Mouse (Mus musculus): ENCODE results near the gene Usp6nl. TPM values are rescaled to one million over a fixed set of nuclear protein-coding genes. Genes with fewer than 3 reads are reported as not detected.

The Usp6nl gene
- total RNA-seq, 1 experiment, result 9.1 TPM

DNA sequence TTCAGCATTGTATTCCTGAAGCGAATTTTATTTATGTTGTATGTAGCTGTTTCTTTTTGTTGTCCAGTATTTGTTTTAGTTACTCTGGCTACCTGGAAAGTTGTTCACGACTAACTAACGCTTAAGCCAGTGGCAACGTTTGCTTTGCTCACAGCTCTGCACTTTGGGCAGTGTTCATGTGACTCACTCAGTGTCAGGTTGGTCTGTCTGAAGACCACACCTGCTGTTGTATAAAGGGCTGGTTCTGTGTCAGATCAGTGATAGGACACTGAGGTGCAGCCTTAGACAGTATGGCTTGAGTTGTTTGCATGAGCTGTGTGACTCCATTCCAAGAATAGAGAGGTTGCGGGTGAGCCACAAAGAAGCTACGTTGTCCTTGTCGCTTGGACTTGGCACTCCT is 6.5 kb downstream of the Usp6nl start:
- in situ Hi-C loops (cut with MboI; ENCODE audit: low sequenced_read_pairs in 2 of 2, unreplicated experiment in 2 of 2), result no loop called here
- no peak overlapping the region for H3K4me3 ChIP-seq (ENCODE audit: insufficient read depth in 1 of 2, low read depth in 1 of 2, low read length in 2 of 2, poor library complexity in 1 of 2, severe bottlenecking in 1 of 2)
- no peak for DNase-seq (ENCODE audit: low read depth, low spot score)
- H3K9me3 ChIP-seq (ENCODE audit: control insufficient read depth, insufficient read depth, low read depth, low read length), result no peaks in the 10 kb centered on the region
- no peak overlapping the region for H3K27ac ChIP-seq (ENCODE audit: insufficient read depth, low read depth, low read length, poor library complexity, severe bottlenecking)
- peaks cover 0 to 6% of the 10 kb centered on the region in 2 experiments; a peak in 2 of 4 replicates for H3K4me1 ChIP-seq (ENCODE audit: control insufficient read depth in 2 of 2, insufficient read depth in 2 of 2, low read length in 2 of 2, poor library complexity in 1 of 2)
- H3K9ac ChIP-seq (ENCODE audit: insufficient read depth, low read depth, low read length, poor library complexity, severe bottlenecking), result no peak overlapping the region
- no peak for TF ChIP-seq ZNF384 (IDR thresholded peaks at IDR 0.05; ENCODE audit: low read depth, low read length)
- no peak for TF ChIP-seq CHD2 (IDR thresholded peaks at IDR 0.05; ENCODE audit: low read depth, low read length)
- no peak for TF ChIP-seq ZC3H11A (IDR thresholded peaks at IDR 0.05; ENCODE audit: borderline replicate concordance, low read depth, low read length)
- TF ChIP-seq HCFC1 (IDR thresholded peaks at IDR 0.05; ENCODE audit: borderline replicate concordance, insufficient read depth, low read length), result no peak
- TF ChIP-seq MAFK (IDR thresholded peaks at IDR 0.05; ENCODE audit: insufficient read depth, low read depth, low read length), result no peak
- no peaks in the 10 kb centered on the region for H3K36me3 ChIP-seq (ENCODE audit: control insufficient read depth, insufficient read depth, low read length, poor library complexity, severe bottlenecking)

DNA sequence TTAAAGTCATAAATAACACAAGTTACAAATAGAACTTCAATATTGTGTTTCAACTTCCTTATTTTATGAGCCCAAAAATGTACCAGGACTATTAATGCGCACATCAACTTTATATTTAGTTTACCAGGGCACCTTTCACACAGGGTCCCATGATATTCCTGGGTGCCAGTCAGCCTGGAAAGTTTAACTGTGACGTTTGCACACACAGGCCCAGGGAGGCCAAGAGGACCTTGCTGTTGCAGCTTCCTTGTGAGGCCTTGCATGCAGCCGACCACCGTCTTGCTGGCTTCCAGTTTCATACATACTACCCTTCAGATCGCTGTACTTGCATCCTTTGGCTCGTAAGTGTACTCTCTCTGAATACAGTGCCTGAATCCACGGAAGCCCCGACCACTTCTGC is 8.3 kb downstream of the Usp6nl start:
- no peak for DNase-seq (ENCODE audit: low read depth, low spot score)
- no peak for TF ChIP-seq CHD2 (IDR thresholded peaks at IDR 0.05; ENCODE audit: low read depth, low read length)
- no peak for TF ChIP-seq MAFK (IDR thresholded peaks at IDR 0.05; ENCODE audit: insufficient read depth, low read depth, low read length)
- TF ChIP-seq ZNF384 (IDR thresholded peaks at IDR 0.05; ENCODE audit: low read depth, low read length), result no peak
- no peak for TF ChIP-seq HCFC1 (IDR thresholded peaks at IDR 0.05; ENCODE audit: borderline replicate concordance, insufficient read depth, low read length)
- no peak for TF ChIP-seq ZC3H11A (IDR thresholded peaks at IDR 0.05; ENCODE audit: borderline replicate concordance, low read depth, low read length)
- H3K4me1 ChIP-seq (ENCODE audit: control insufficient read depth in 2 of 2, insufficient read depth in 2 of 2, low read length in 2 of 2, poor library complexity in 1 of 2), result peaks cover 0 to 3% of the 10 kb centered on the region in 2 experiments; a peak in 1 of 4 replicates
- no peaks in the 10 kb centered on the region for H3K9me3 ChIP-seq (ENCODE audit: control insufficient read depth, insufficient read depth, low read depth, low read length)
- H3K9ac ChIP-seq (ENCODE audit: insufficient read depth, low read depth, low read length, poor library complexity, severe bottlenecking), result no peak overlapping the region
- in situ Hi-C loops (cut with MboI; ENCODE audit: low sequenced_read_pairs in 2 of 2, unreplicated experiment in 2 of 2), result no loop called here
- no peak overlapping the region for H3K4me3 ChIP-seq (ENCODE audit: insufficient read depth in 1 of 2, low read depth in 1 of 2, low read length in 2 of 2, poor library complexity in 1 of 2, severe bottlenecking in 1 of 2)
- no peak overlapping the region for H3K27ac ChIP-seq (ENCODE audit: insufficient read depth, low read depth, low read length, poor library complexity, severe bottlenecking)
- no peaks in the 10 kb centered on the region for H3K36me3 ChIP-seq (ENCODE audit: control insufficient read depth, insufficient read depth, low read length, poor library complexity, severe bottlenecking)

DNA sequence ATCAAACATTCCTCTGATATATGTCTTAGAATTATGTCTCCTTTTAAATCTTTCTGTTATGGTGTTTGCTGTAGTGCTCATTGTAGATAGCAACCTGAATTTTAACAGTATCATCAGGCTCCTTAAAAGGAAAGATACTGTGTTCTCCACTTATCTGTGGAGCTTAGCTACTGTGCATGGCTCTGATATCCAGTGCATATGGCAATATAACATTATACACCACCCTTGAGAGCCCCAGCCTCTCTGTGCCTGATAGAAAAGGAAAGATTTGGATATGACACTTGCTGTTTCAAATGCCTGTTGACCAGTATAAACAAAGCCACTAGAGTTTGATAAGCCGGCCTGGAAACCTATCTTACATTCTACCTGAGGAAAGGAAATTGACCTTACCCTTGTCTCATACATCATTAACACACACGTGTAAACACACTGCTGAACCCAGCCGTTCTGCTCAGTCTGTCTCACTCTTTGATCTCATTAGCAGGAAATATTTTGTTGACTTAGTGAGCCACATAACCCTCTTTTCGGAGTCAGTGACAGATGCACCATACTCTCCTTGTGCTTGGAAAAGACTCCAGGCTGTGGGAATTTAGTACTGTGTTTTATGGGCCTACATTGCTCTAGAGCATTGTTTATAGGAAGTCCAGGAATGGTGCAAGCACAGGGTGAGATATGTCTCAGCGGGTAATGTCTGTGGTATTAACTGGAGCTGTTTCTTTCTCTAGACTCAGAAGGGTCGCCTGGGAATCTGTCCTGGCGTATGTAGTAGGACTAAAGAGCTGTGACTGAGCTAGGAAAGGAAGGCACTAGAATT is 9.1 kb downstream of the Usp6nl start:
- in situ Hi-C loops (cut with MboI; ENCODE audit: low sequenced_read_pairs in 2 of 2, unreplicated experiment in 2 of 2), result no loop called here
- no peaks in the 10 kb centered on the region for H3K36me3 ChIP-seq (ENCODE audit: control insufficient read depth, insufficient read depth, low read length, poor library complexity, severe bottlenecking)
- H3K9me3 ChIP-seq (ENCODE audit: control insufficient read depth, insufficient read depth, low read depth, low read length), result no peaks in the 10 kb centered on the region
- DNase-seq (ENCODE audit: low read depth, low spot score), result no peak
- H3K4me3 ChIP-seq (ENCODE audit: insufficient read depth in 1 of 2, low read depth in 1 of 2, low read length in 2 of 2, poor library complexity in 1 of 2, severe bottlenecking in 1 of 2), result no peak overlapping the region
- no peak overlapping the region for H3K9ac ChIP-seq (ENCODE audit: insufficient read depth, low read depth, low read length, poor library complexity, severe bottlenecking)
- no peak for TF ChIP-seq MAFK (IDR thresholded peaks at IDR 0.05; ENCODE audit: insufficient read depth, low read depth, low read length)
- TF ChIP-seq HCFC1 (IDR thresholded peaks at IDR 0.05; ENCODE audit: borderline replicate concordance, insufficient read depth, low read length), result no peak
- TF ChIP-seq ZNF384 (IDR thresholded peaks at IDR 0.05; ENCODE audit: low read depth, low read length), result no peak
- TF ChIP-seq ZC3H11A (IDR thresholded peaks at IDR 0.05; ENCODE audit: borderline replicate concordance, low read depth, low read length), result no peak
- no peak for TF ChIP-seq CHD2 (IDR thresholded peaks at IDR 0.05; ENCODE audit: low read depth, low read length)
- H3K27ac ChIP-seq (ENCODE audit: insufficient read depth, low read depth, low read length, poor library complexity, severe bottlenecking), result no peak overlapping the region
- H3K4me1 ChIP-seq (ENCODE audit: control insufficient read depth in 2 of 2, insufficient read depth in 2 of 2, low read length in 2 of 2, poor library complexity in 1 of 2), result peaks cover 0 to 3% of the 10 kb centered on the region in 2 experiments; a peak in 1 of 4 replicates

DNA sequence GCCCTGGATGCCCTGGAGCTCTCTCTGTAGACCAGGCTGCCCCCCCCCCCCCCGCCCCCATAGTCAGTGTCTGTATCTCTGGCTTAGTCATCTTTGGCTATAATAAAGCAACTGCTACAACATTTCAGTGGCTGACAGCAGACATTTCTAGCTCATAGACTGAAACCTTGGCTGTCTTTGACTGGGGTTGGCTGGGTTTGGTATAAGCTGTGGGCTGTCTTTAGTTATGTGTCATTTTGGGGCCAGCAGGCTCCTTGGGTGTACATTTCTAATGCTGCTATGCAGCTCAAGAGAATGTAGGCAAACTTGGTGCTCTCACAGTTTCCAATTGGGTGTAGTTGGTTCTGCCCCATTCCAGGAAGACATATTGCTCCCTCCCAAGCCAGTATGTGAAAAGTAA is 11.1 kb downstream of the Usp6nl start:
- H3K36me3 ChIP-seq (ENCODE audit: control insufficient read depth, insufficient read depth, low read length, poor library complexity, severe bottlenecking), result peaks cover 2% of the 10 kb centered on the region; the same call in 1 of the 2 replicates
- H3K9ac ChIP-seq (ENCODE audit: insufficient read depth, low read depth, low read length, poor library complexity, severe bottlenecking), result no peak overlapping the region
- no peak for DNase-seq (ENCODE audit: low read depth, low spot score)
- no peak overlapping the region for H3K4me3 ChIP-seq (ENCODE audit: insufficient read depth in 1 of 2, low read depth in 1 of 2, low read length in 2 of 2, poor library complexity in 1 of 2, severe bottlenecking in 1 of 2)
- no peak overlapping the region for H3K27ac ChIP-seq (ENCODE audit: insufficient read depth, low read depth, low read length, poor library complexity, severe bottlenecking)
- no peaks in the 10 kb centered on the region for H3K9me3 ChIP-seq (ENCODE audit: control insufficient read depth, insufficient read depth, low read depth, low read length)
- no peak for TF ChIP-seq CHD2 (IDR thresholded peaks at IDR 0.05; ENCODE audit: low read depth, low read length)
- TF ChIP-seq ZC3H11A (IDR thresholded peaks at IDR 0.05; ENCODE audit: borderline replicate concordance, low read depth, low read length), result no peak
- TF ChIP-seq HCFC1 (IDR thresholded peaks at IDR 0.05; ENCODE audit: borderline replicate concordance, insufficient read depth, low read length), result no peak
- TF ChIP-seq MAFK (IDR thresholded peaks at IDR 0.05; ENCODE audit: insufficient read depth, low read depth, low read length), result no peak
- TF ChIP-seq ZNF384 (IDR thresholded peaks at IDR 0.05; ENCODE audit: low read depth, low read length), result no peak
- peaks cover 0 to 5% of the 10 kb centered on the region in 2 experiments; a peak in 1 of 4 replicates for H3K4me1 ChIP-seq (ENCODE audit: control insufficient read depth in 2 of 2, insufficient read depth in 2 of 2, low read length in 2 of 2, poor library complexity in 1 of 2)
- in situ Hi-C loops (cut with MboI; ENCODE audit: low sequenced_read_pairs in 2 of 2, unreplicated experiment in 2 of 2), result no loop called here
